Mouse (Mus musculus) cerebral cortex, adult 2 months (tissue): ENCODE data around the gene Rbm12.

Experiments used
- WGBS: fragments of 180-500 bp; shearing (Covaris S2); methylation state at CpG from one replicate; pipeline ENCODE4 v1.1.7; 2018; 5-methylcytosine and 5-hydroxymethylcytosine counted together

Rbm12 gene

DNA sequence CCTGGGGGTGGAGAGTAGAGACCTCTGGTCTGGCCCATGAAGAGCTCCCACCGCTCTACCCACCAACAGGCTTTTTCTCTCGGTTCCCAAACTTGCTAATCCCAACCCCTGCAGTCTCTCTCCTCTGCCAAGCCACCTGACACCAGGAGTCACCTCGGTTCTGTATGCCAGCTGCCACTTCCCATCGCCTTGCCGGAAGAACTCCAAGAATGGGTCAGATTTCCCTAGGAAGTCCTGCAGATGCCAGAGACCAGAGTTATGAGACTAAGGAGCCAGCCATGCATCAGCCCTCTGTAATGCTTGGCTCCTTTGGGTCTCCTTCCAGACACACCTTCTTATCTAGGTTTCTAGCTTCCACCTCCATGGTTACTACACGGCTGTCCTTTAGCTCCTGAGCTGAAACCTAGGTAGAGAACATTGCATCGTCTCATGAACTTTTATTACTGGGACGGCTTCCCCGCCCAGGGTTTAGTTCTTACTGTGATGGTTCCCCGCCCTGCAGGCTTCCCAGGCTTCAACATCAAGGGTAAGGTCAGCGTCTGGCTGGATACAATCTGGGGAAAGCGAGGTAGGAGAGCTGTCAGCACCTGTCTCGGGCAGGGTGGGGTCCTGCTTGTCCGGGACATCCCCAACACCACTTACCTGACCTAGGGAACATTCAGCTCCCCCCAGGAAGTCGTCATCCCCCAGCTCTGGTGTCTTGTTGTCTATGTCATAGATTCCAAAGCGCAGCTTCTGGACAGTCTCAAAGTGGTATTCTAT is 33.2 kb downstream of the Rbm12 start:
- WGBS, result 89% methylated on average over 16 of the region's 16 CpGs

DNA sequence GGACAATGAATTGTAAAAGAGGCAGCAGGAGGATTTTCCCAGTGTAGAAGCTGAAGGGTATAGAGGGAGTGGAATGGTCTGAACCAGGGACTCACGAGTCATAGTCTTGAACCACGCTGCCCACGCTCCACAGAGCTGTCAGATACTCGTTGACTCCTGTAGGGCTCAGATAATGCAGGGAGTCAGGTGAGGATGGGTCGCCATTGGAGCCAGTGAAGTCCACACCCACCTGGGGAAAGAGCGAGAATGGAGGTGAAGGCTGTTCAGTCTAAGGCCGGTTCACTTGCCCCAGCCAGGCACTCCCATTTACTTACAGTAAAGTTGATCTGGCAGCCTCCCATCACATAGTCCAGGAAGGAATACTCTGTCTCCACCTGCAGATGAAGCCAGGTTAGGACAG is 34.3 kb downstream of the Rbm12 start:
- WGBS, result 91% methylated on average over 7 of the region's 7 CpGs

DNA sequence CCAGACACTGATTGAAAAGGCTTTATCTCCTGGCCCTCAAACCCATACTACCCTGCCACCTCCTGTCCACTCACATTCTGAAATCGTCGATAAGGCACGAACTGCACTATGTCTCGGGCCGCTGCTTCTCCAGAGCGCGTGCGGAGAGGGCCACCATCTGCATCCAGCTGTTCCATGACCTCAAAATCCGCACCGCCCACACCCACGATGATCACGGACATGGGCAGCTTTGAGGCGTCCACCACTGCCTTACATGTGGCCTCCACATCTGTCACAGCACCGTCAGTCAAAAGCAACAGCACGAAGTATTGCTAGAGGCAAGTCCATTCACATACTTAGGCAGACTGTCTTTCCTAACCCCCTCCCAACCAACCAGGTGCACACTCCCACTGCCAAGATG is 38.1 kb downstream of the Rbm12 start:
- 93% methylated on average over 15 of the region's 15 CpGs for WGBS

DNA sequence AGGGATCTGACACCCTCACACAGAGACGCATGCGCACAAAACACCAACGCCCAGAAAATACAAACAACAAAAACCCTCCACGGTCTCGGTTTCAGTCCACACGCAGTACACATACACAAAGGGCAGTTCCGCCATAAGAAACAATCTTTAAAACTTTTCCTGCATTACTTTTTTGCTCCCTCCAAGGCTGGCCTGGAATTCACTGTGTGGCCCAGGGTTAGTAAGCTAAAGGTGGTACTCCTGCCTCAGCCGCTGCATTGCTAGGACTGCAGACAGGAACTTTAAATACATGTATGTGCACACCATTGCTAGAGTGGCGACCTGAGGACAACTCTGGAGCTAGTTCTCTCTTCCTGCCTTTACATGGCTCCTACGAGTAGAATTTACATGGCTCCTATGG is 40.5 kb downstream of the Rbm12 start:
- 93% methylated on average over 10 of the region's 10 CpGs for WGBS

DNA sequence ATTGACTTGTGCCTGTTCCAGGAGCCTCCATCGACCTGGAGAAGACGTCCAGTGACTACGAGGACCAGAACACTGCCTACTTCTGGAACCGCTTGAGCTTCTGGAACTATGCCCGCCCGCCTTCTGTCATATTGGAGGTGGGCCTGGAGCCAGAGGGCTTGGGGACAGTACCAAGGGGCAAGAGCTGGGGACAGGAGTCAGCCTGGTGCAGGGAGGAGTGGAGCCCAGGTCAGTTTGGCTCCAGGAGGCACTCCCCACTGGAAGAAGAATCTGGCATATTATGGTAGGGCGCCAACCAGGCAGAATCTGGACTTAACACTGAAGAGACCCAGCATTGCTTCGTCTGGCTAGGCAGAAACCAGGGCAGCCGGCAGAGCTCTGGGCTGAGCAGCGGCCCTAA is 43.9 kb downstream of the Rbm12 start:
- 79% methylated on average over 10 of the region's 10 CpGs for whole genome bisulfite sequencing

DNA sequence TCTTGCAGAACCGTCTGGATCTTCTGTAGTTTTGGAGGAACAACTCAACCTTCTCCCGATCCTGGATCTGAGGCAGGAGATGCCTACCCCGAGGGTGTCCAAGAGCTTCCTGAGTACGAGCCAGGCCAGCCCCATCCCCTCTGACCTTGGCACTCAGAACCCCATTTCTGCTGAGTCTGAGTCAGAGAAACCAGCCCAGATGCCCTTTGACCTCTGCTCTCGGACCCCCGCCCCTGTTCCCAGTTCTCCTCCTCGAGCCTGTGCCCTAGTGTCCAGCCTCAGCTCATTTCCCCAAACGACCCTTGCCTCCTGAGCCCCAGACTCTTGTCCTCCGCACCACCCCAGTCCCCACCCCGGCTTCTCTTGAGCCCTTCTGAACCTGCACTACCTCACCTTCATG is 45.7 kb downstream of the Rbm12 start:
- 39% methylated on average over 10 of the region's 10 CpGs for WGBS

DNA sequence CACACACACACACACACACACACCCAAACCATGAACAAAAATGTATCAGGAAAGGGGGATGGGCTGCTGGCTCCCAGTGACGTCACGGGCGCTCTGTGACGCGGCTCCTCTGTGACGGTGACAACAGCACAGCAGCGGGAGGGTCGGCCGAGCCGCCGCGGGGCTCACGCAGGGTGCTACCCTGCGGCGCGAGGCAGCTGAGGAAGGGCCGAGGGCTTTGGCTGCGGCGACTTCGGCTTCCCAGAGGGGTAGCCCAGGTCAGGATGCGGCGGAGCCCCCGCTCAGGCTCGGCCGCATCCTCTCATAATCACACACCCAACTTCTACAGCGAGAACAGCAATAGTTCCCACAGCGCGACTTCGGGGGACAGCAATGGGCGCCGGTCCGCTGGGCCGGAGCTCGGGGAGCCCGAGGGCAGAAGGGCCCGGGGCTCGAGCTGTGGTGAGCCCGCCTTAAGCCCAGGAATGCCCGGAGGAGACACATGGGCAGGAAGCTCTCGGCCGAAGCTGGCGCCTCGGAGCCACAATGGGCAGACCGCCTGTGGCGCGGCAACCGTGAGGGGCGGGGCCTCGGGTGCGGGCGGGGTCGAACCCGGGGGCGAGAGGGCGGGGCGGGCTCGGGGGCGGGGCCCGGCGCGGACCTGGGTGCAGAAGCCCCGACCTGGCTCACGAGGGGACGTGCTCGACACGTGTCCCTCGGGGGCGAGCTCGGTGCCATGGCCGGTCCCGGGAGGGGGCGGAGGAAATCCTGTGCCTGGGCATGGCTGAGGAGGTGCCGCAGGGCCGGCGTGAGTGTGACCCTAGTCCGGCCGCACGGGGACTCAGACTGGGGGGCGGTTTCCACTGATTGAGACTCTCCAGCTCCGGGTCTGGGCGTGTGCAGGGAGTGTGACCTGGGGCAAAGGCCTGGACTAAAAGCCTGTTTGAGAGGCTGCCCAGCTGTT is 46.4 kb downstream of the Rbm12 start, which contains the start of gene Spag4:
Gene Spag4 (plus strand): TSS at position 77 of the 943 bp plus-strand sequence.
- WGBS, result 1% methylated on average over 80 of the region's 81 CpGs

DNA sequence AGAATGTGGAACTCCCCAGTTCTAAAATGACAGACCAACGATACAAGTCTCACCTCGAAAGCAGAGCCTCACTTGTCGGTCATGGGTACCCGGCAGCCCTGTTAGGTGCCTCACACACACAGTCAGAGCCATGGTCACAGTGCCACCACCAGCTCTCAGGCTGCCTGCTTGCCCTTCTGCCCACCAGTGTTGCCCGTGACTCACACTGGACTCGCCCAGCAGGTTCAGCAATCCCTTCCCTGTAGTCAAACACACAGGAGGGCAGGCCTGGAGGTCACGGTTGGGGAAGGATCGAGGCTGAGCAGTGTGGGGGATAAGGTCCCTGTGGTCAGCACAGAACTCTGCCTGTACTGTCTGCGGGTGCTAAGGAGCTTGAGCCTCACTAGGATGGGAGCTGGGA is 59.0 kb downstream of the Rbm12 start, which contains the start of gene Fer1l4:
Gene Fer1l4 (minus strand): TSS at position 132 of the 400 bp plus-strand sequence.
- WGBS, result 90% methylated on average over 9 of the region's 9 CpGs

DNA sequence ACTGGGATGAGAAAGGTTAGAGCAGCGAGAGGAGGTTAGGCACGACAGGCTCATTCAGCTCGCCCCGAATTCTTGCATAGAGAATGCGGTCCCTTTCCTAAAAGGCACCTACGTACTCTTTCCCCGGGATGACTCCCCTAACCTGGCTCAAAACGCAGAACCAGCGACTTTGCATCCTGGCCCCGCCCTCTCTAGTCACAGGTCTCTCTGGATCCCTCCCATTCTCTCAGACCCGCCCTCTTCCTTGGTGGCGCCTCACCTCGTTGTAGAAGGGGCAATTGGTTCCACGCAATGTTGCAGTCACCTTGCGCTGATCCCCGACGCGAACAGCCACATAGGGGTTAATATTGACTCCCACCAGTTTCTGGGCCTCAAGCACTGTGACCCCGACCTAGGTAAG is 63.8 kb downstream of the Rbm12 start:
- 38% methylated on average over 19 of the region's 19 CpGs for WGBS

DNA sequence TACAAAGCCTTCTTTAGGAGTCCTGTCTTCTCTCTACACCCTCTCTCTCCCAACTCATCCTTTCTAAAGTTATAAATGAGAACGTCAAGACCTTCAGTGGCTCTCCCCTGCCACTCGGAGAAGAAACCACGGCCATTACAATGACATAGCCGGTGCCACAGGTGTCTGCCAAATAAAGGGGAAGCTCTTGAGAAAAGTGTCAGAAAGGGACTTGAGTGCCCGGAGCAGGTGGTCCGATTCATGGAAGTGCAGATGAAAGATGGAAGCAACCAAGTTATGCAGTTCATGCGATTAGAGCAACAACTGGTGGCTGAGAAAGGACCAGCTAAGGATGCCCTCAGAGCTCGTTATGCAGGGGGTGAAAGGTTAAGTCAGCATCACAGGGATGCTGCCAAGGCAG is 68.9 kb downstream of the Rbm12 start:
- WGBS, result 85% methylated on average over 8 of the region's 8 CpGs
